Mouse (Mus musculus) lung, postnatal 36 days (tissue): ENCODE measurements at regions not wholly inside any gene's neighbourhood (a gene's known extent, or its start where the extent isn't known, plus 50 kb on each side); places are given as distances from the start of the nearest gene placed in this dataset.

Experiments
- DNase-seq: peaks from one replicate; pipeline ENCODE4 v3.0.0; 2022; ENCODE audit warnings: mixed read lengths

DNA sequence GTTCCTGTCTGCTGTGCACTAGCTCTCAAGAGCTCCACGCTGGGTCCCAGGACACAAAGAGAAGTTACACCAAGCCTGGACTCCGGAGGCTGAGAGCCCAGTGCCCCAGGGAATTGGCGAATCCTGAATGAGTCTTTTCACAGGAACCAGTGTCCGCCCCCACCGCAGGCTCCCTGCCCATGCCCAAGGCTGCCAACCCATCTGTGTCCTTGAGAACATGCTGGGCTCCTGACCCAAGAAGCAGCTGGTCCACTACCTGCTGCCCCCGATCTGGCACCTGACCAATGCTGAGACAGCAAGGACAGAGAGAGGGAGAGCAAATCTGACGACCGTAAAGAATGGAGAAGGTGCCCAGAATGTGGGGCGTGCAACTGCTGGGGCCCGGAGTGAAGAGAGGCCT is 85.2 kb upstream of the Cplx2 start:
- DNase-seq, result no peak

DNA sequence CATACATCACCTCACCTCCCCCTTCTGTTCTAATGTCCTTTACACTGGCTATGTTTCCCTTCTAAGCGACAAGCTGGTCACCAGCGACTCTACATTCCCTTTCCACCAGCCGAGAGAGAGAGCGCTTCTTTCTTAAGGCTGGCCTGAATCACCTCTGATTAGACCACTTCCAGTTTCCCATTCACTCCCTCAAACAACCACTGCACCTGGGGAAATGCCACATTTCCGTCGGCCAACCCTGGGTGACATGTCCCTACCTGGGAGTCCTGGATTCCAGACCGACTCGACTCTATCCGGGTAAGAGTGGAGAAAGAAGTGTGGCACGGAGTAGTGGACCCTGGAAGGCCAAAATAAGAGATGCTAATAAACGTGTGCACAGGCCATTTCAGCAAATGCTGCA is 84.5 kb upstream of the Cplx2 start:
- DNase-seq, result no peak

DNA sequence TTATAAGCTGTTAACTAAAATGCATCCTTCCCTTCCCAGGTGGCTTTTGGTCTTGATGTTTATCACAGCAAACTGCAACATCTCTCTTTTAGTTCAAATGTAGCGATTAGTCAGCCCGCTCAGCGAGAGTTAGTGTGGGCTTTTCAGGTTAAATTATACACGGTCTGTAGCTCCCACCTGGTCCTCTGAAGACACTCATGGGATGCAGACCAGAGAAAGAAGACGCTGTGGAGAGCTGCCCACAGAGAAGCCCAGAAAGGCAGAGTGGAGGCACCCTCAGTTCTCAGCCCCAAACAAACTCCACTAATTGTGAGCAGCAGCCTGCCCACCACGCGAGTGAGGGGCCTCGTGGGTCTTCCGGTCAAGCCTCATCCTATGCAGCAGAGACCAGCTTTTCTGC is 81.1 kb upstream of the Cplx2 start:
- no peak for DNase-seq

DNA sequence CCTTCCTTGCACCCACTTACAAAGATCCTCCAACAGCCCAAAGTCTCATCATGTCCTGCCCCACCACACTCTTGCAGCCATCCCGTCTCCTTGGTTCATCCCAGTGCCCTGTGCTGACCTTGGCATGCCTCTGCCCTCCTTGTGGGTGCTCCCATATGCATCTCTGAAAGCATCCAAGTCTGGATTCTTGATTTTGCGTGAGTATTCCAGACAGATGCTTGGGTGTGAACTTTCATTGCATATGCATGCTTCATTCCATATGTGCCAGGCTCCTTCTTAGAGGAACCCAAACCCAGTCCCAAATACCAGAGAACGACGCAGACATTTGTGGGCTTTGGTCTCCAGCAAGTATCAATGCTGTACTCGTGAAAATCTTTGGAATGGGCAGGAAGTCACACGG is 78.8 kb upstream of the Cplx2 start:
- no peak for DNase-seq

DNA sequence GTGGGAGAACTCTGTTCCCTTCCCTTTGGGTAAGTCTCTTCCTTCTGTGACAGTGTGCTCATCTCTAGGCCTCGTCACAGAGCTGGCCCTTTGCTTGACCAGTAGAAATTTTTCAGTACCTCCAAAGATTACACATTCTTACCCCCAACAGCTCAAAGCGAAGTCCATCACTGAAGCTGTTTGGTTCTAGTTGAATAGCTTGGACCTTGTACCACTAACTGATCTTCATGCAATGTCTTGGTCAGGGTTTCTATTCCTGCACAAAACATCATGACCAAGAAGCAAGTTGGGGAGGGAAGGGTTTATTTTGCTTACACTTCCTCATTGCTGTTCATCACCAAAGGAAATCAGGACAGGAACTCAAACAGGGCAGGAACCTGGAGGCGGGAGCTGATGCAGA is 78.1 kb upstream of the Cplx2 start:
- no peak for DNase-seq

DNA sequence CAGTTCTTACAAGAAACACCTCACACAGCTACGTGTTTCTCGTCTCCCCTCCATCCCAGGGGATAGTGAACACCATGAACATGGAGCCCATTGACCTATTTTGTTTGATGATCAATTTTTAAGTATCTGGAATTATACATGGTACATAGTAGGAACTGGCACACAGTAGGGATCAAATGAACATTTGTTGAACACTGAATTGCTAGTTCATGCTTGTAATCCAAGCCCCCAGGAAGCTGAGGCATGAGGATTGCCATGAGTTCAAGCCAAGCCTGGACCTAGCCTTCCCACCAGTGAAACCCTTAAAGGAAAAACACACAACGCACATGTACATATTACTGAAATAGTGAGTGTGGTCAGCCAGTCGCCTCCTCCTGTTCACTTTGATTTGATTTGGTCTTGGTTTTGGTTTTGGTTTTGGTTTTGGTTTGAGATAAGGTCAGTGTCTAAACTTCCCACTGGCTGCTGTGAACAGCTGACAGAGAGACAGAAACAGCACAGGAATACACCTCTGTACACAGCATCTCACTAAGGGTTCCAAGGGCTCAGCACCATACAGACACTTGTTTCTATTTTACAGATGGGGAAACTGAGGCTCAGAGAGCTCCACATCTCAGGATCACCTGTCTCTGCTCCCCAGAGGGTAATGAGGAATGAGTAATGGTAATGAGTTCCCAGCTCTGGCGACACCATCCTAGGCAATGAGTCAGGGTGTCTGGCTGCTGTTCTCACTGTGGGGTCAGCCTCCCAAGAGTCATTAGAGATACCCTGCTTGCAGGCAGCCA is 75.5 kb upstream of the Cplx2 start:
- DNase-seq, result no peak

DNA sequence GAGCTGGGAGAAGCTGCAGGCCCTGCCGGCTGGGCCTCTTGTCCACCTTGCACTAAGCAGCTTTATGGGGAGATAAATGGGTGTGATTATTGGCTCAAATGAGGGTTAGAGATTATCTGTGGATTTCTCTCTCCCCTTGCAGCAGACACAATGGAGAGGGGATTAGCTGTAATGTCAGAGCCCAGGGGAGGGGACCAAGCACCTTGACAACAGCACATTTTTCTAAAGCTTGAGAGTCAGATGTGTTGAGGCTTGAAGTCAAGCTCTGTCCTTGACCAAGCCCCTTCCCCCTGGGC is 74.9 kb upstream of the Cplx2 start:
- no peak for DNase-seq

DNA sequence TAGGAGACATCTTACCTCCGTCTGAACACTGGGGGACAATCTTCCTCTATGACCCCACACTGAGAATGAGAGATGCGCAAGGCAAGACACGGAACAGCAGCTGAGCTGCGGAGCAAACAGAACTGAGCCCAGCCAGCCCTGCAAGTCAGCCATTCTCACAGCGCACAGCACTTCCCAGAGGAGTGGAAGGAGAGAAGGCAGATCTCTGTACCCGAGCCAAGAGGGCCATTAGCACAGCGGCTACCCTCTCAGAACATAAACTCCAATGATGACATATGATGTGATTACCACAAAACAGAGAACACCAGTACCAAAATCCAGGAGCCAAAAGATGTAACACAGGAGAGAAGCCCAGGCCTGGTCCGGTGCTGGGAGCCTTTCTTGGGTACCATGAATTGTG is 72.3 kb upstream of the Cplx2 start:
- no peak for DNase-seq

DNA sequence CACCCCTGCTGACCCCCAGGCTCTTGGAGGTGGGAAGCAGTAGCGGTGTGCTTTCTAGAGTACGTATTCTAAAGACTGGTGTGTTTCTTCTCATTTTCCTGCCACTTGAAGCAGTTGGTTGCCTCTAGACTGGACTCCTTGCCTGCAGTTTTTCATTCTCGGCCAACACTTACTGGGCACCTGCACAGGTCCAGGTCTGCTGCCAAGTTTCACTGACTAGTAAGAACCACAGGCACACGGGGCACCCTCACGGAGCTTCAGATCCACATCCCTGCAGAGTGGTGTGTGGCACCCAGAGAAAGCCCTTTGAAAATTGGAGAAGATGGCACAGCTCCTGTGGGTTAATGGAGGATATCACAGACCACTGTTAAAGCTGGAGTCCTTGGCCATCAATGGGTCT is 71.9 kb upstream of the Cplx2 start:
- no peak for DNase-seq

DNA sequence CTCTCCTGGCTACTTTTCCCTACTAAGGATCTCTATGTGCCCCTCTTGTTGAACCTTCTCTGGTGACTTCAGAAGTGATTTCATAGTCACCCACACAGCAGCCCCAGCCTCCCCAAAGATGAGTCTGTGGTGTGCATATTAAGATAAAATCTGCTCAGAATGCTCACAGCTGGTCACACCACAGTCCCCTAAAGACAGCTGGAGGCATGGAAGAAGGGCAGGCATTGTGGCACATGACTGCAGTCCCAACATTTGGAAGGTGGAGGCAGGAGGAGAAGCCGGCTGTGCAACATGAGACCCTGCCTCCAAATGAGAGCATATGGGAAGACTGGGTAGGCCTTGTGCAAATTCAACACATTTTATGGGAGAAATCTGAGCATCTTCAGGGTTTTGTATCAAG is 70.0 kb upstream of the Cplx2 start:
- DNase-seq, result no peak

DNA sequence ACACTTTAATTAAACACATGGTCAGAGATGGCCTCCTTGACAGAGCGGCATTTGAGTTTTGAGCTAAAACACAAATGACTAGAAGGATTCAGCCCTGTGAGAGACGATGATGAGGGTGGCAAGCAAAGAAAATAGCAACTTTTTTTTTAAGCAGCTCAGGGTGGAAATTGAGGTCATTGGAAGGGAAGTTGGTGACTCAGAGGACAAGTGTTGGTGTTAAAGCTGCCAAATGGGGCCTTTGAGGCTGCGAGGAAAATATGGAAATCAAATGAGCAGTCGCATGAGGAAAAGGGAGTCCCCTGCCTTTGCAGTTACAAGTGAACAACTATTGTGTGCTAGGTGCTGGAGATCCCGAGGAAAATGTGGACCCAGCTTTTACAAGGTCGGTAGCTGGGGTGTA is 69.5 kb upstream of the Cplx2 start:
- peak; percentile 20 for DNase-seq

DNA sequence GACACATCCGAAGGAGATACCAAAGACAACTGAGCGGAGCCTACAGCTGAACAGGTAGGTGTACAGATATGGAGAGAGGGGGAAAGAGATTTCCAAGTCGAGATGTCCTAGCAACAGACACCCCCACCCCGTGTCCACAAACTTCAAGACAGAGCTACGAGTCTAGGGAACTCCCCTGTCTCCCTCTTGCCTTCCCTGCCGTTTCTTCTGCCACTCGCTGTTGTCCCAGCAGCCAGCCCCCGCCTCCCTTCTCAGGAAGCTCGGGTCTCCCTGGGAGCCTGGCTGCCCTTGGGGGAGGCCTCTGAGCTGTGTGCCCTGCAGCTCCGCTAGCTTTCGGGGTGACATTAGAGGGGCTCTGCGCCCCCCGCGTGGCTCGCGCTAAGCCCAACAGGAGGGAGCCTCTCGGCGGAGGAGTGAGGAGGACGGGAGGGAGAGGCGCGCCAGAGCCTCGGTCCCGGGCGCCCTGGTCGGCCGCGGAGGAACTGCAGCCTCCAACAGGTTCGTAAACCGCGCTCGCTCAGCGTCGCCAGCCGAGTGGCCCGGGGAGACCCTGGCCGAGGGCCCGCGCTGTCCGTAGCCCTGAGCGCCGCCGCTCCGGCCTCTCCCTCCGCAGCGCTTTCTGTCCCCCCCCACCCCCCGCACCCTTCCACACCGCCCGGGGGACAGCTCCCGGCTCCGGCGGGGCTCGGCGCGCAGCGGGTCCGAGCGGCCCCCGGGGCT is 68.6 kb upstream of the Cplx2 start:
- DNase-seq, result peak; percentile 11

DNA sequence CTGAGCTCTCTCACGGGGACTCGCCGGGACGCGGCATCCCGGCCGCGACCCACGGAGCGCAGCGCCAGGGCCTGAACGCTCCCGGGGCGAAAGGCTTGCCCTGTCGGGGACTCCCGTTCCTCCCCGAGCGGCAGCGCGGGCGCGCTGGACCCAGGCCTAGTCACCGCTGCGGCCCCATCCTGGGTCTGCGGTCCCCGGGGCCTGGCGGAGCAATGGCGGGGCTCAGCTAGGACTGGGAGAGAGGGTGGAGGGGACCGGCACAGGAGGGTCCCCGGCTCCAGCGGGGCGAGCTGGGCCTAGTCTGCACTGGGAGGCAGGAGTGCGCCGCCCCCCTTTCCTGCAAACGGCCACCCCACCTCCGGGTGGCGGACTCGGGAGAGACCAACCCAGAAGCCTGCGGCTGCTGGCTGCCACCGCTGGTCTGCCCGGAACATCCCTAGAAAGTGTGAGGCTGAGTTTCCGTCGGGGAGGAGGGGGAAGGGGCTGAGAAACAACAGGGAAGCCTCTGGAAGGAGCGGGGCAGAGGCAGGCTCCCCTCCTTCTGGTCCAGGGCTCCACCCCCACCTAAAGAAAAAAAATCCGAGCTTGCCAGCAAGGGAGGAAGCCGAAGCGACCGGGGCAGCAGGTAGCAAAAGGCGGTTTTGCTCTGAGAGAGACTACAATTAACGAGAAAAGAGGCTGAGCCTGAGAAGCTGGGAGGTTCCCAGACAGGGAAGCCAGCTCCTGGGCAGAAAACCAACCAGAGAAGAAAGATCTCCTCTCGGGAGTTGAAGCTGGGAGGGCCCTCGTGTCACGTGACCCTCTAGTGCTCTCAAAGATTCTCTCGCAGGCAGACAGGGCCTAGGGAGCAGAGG is 67.9 kb upstream of the Cplx2 start:
- DNase-seq, result peak; percentile 92

DNA sequence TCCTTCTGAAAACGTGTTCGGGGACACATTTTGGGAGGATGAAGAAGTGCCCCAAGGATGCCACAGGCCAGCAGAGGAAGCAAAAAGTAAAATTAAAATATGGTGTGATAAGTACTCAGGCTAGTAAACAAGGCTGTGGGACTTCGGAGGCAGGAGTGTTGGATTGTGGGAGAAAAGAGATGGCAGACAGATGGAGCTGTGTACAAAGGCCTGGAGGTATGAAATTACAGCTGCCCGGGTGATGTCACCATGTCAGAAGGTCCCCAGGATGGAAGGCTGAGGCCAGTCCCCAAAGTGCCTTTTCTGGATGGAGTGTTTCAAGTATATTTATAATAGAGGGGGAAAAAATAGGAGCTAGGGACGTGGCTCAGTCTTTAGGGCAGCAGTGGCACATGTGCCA is 66.9 kb upstream of the Cplx2 start:
- DNase-seq, result no peak

DNA sequence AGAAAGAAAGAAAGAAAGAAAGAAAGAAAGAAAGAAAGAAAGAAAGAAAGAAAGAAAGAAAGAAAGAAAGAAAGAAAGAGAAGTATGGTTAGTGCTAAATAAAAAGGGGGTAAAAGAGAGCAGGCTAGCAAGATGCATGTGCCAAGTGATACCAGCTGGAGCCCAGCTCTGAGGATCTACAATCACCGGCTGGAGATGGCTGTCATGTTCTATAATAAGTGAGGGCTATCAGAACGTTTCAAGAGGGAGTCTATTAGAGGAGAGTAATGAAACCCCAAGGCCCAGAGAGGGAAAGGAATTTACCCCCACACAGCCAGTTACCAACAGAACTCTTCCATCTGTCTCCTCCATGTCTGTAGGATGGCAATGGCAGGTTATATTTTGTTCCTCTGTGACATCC is 62.6 kb upstream of the Cplx2 start:
- no peak for DNase-seq

DNA sequence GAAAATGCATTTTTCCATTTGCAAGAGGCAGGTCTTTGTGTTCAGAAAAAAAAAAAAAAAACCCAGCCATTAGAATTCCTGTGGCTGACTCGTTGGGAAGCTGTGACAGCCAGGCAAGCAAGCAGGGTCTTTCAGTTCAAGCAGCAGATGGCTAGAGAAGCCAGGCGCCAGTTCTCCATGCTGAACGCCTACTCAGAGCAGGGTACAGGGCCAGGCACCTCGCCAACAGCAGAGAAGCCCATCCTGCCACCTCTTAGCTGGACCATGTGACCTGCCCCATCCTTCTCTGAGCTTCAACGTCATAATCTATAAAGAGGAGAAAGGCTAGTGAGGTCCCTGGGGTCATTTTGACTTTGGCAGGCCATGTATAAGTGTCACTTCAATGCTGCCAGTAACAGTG is 61.8 kb upstream of the Cplx2 start:
- peak; percentile 12 for DNase-seq

DNA sequence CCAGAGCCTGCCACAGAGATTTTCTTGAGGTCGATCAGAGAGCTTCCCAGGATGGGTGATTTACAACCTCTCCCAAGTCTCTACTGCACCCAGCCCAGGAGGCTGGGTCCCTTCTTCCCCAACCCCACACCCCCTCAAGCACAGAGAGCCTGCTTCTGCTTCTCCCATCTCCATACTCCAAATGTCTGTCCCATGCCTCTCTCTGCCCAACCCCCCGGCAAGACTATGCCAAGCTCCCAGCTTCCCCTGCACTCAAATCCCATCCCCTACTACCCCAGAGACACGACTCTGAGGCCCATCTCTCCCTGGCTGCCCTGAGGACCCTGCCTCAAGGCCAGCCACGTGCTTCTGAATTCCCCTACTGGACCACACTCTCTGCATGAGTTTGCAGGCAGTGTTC is 61.0 kb upstream of the Cplx2 start:
- no peak for DNase-seq

DNA sequence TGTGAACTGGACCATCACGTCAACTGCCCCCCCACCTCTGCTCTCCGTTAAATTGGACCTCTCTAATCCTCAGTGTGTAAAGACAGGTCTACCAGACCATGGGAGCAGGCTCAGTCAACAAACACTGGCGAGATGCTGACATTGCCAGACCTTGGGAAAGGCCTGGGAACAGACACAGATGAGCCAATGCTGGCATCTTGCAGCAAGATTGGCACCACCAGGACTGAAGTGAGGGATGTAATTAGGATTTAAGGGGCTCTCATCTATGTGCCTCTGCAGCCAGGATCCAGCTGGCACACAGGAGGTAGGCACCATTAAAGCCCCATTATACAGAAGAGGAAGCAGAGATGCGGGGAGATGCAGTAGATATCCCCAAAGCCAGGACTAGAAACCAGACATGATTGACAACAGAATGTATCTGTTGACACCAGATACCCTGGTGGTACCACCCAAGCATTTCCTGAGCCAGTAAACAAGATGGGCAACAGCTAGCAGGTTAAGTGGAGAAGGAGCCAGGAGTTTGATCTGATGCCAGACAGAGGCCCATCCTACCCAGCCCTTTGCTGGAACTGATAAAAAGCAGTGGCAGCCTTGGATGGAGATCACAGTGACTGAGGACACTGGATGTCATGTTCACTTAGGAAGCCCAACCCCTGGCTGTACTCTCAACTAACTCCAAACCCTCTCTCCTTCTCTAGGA is 59.7 kb upstream of the Cplx2 start:
- no peak for DNase-seq

DNA sequence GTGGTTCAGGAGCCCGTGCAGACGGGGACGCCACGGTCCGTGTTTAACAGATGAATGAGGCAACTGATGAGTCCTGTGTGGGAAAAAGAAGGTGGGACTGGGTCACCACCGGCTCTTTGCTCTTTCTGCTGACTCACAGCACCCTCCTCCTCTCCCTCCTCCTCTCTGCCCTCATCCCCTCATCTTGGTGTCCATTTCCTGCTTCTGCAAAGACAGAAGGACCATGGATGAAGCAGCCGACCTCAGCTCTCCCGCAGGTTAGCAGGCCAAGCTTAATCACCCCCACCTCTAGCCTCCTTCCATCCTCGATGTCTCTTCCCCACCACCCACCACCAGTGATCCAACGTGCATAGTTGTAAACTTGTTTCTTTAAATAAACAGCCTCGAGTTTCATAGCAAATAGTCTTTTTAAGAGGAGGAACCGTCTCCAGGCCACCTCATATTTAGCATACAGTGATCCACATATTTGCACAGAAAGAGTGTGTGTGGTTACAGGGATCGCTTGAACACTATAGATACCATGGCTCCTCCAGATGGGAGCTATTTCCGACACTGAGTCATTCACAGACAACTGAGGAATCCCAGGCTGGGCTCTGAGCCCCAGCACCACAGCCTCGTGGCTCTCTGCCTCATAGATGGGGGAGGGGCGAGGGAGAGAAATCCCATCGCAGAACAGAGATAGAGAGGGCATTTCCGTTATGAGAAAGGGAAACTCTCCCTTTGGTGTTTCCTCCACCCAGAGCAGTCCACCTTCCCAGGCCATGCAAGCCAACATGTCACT is 58.6 kb upstream of the Cplx2 start:
- peak; percentile 74 for DNase-seq

DNA sequence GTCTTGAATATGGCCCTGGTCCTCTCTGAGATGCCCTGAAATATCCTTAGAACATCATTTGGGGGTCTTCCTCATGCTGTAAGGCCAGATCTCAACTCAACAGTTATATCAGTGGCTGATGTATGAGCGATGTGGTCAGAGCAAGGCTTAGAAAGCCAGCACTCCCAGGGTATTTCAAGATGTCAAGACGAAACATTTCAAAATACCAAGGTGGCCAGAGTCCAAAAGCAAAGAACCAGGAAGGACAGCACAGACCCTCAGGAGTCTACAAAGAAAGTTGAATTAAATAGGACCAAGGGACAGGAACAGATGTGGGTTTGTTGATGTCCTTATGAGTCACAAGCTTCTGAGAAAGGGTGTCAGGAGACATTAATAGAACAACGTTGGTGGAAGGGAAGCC is 55.8 kb upstream of the Cplx2 start:
- DNase-seq, result no peak

DNA sequence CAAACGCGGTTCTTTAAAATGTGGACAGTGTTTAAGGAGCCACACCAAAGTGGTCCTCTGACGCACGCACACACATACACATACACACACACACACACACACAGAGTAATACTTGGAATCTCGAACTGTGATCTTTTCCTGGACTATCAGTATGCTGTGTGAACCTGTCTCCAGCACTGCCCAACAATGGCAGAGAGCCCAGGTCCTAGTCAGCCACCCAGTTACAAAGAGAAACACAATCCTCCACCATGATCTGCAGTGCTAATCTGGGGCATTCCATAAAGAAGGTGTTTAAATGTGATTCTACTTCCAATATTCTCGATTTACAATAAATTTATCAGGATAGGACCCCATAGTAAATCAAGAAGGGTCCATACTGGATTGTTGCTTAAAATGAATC is 54.2 kb upstream of the Cplx2 start:
- no peak for DNase-seq

DNA sequence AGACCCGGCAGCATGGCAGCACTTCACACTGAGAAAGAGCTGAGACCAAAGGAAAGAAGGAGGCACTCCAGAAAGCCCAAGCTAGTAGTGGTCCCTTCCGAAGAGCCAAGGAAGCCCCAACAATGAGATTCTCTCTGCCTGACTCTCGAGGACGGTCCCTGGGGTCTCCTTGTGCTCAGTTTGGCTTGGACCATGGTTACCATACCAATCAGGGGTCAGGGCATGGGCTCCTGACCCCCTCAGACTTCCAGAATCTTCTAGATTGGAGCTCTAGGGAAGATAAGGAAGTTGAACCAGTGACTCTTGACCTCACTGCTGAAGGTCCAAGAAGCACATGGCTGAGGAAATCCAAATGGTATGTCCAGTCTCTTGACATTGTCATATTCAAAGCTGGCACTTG is 53.0 kb upstream of the Cplx2 start:
- DNase-seq, result no peak

DNA sequence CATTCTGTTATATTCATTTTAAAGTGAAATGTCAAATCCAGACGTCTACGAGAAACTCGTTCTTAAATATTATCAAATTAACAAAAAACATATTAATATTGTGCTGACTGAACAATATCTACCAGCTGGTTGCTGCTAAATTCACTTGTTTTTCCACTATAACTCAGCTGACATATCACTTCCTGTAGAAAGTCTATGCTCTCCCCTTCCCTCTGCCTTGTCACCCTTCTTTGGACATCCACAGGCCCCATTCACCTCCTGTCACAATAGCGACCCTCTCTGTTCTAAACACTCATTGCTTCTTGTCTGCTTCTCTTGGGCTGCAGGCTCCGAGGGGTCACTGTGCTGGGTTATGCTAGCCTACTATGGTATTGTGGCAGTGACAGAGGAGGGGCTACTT is 52.5 kb upstream of the Cplx2 start:
- no peak for DNase-seq
